Mouse (Mus musculus) liver, postnatal 0 days (tissue): ENCODE measurements around the gene Tradd. TPM values are rescaled to one million over a fixed set of nuclear protein-coding genes. Genes with fewer than 3 reads are reported as not detected.
A peak's percentile ranks its signal among the peaks of the same experiment; 100 is the strongest.

ENCODE experiments used
- ATAC-seq: fragments of 200-750 bp; cut with Nextera tagmentation; 2 replicates; pipeline ENCODE4 v1.8.0; 2017; ENCODE audit warnings: mild to moderate bottlenecking, moderate library complexity
- DNase-seq: peaks from one replicate; pipeline ENCODE4 v3.0.0-alpha.2; 2016
- H3K27ac ChIP-seq: fragments of 300-500 bp; sonication (generic); 2 replicates; pipeline ENCODE4 v1.5.1; 2014; ENCODE audit warnings: antibody characterized with exemption, moderate library complexity, mild to moderate bottlenecking, low read depth
- H3K27me3 ChIP-seq: fragments of 300-500 bp; sonication (generic); 2 replicates; pipeline ENCODE4 v1.6.1; 2014; ENCODE audit warnings: low read length, control low read depth, mixed read lengths; ENCODE audit not compliant: insufficient read depth
- H3K36me3 ChIP-seq: fragments of 300-500 bp; sonication (generic); replicated peaks from 2 replicates; pipeline ENCODE4 v1.6.1; 2014; ENCODE audit warnings: mild to moderate bottlenecking, control low read depth, low read length, moderate library complexity, mixed read lengths; ENCODE audit not compliant: insufficient read depth
- H3K4me1 ChIP-seq: fragments of 300-500 bp; sonication (generic); 2 replicates; pipeline ENCODE4 v1.6.1; 2014; ENCODE audit warnings: antibody characterized with exemption, mild to moderate bottlenecking, control low read depth; ENCODE audit not compliant: insufficient read depth
- H3K4me2 ChIP-seq: fragments of 300-500 bp; sonication (generic); 2 replicates; pipeline ENCODE4 v1.6.1; 2014; ENCODE audit warnings: low read depth, mild to moderate bottlenecking, low read length, moderate library complexity, mixed read lengths
- H3K4me3 ChIP-seq: fragments of 300-500 bp; sonication (generic); 2 replicates; pipeline ENCODE4 v1.5.1; 2014; ENCODE audit warnings: low read depth, low read length
- H3K9ac ChIP-seq: fragments of 300-500 bp; sonication (generic); replicated peaks from 2 replicates; pipeline ENCODE4 v1.6.1; 2014; ENCODE audit warnings: mild to moderate bottlenecking, moderate library complexity
- H3K9me3 ChIP-seq: fragments of 300-500 bp; sonication (generic); 2 replicates; pipeline ENCODE4 v1.6.1; 2016; ENCODE audit warnings: mild to moderate bottlenecking, control low read depth, low read length, mixed read lengths
- CTCF ChIP-seq: sonication (generic); IDR thresholded peaks from 2 replicates; pipeline ENCODE4 v1.5.1; 2016; ENCODE audit warnings: antibody characterized with exemption, low read depth
- EP300 ChIP-seq: IDR thresholded peaks from 2 replicates; pipeline ENCODE4 v1.6.1; 2016; ENCODE audit warnings: antibody characterized with exemption, low read depth, mild to moderate bottlenecking
- WGBS: fragments of 180-500 bp; shearing (Covaris S2); extraction: QIAGEN DNeasy Blood & Tissue Kit; methylation state at CpG from one replicate; pipeline ENCODE4 v1.1.7; 2014; ENCODE audit not compliant: insufficient replicate concordance; 5-methylcytosine and 5-hydroxymethylcytosine counted together
- polyA plus RNA-seq: library from polyadenylated mRNA; unstranded; fragments of >200 nt; fragmentation: Nextera tagmentation; extraction: Ambion mirVana; gene quantifications from 2 replicates; pipeline ENCODE4 v1.2.1, GENCODE M21; 2015

The Tradd gene
- polyA plus RNA-seq, 1 experiment from 2014 or later, result 14.3 TPM

DNA sequence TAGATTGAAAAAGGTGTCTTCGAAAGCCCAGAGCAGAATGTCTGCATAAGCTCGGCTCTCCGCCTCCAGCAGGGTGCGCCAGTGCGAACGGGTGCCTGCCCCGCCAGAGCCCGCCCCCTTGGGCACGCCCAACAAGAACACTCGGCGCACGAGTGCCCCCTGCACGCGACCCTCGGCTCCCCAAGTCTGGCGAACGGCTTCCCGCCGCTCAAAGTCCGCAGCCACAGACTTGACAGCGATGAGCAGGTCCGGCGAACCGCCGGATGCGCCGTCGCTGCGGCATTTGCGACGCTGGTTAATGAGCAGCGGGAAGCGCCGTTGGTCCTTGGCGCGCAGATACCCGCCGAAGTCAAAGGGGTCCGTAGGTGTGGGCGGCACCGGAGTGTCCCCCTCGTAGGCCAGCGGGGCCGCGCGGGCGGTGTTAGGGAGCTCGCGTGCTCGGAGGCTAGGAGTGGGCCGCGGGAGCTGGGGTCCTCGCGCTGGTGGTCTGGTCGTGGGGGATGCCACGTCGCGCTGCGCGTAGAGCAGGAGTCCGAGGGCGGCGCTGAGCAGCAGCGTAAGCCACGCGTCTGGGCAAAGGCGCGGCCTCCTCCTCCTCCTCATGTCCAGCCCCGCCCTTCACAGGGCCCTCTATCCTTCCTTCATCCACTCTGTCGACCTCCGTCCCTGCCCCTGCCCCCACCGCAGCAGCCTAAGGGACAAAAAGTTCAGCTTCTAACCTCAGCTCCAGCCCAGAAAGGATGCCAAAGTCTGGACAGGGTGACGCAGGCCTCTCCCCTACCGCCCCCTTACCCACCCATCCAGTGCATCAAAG, 10.1 kb downstream of the Tradd start:
- Histone ChIP-seq H3K27me3 (peaks cover 9% of the 10 kb centered on the region), H3K27ac (peak overlapping the region; percentile 16), H3K9ac (peak overlapping the region; percentile 59), H3K4me2 (peak overlapping the region; percentile 93), H3K36me3 (peaks cover 36% of the 10 kb centered on the region), H3K9me3 (no peaks in the 10 kb centered on the region), H3K4me1 (peaks cover 29% of the 10 kb centered on the region), H3K4me3 (peak overlapping the region; percentile 58)
- TF ChIP-seq CTCF, result peak; percentile 91
- TF ChIP-seq EP300, result no peak
- DNase-seq (peak; percentile 92), ATAC-seq (peak; percentile 87)
- under 1% methylated on average over 62 of the region's 74 CpGs for WGBS

GRCm38 (mm10) chr8:105253766-105254151, 10.7 kb downstream of the Tradd start:
- H3K27ac ChIP-seq, result no peak overlapping the region
- no peaks in the 10 kb centered on the region for H3K9me3 ChIP-seq
- 52% methylated on average over 20 of the region's 20 CpGs for WGBS

GRCm38 (mm10) chr8:105252680-105253537, 11.5 kb downstream of the Tradd start:
- 69% methylated on average over 10 of the region's 10 CpGs for WGBS
- Histone ChIP-seq H3K4me3 (no peak overlapping the region), H3K9me3 (no peaks in the 10 kb centered on the region), H3K36me3 (peaks cover 50% of the 10 kb centered on the region), H3K27ac (no peak overlapping the region), H3K4me2 (no peak overlapping the region), H3K4me1 (peaks cover 21% of the 10 kb centered on the region), H3K27me3 (no peaks in the 10 kb centered on the region), H3K9ac (no peak overlapping the region)
- ATAC-seq, result no peak
- no peak for TF ChIP-seq EP300
- no peak for TF ChIP-seq CTCF
- no peak for DNase-seq

More at GRCm38 (mm10) chr8:105253766-105254151, 10.7 kb downstream of the Tradd start:
- H3K4me3 ChIP-seq, result peak overlapping the region; percentile 58
- DNase-seq, result no peak
- H3K4me2 ChIP-seq, result peak overlapping the region; percentile 93
- H3K36me3 ChIP-seq, result peaks cover 42% of the 10 kb centered on the region
- H3K27me3 ChIP-seq, result peaks cover 3% of the 10 kb centered on the region; the same call in 1 of the 2 replicates
- TF ChIP-seq EP300 (no peak), CTCF (no peak)
- ATAC-seq, result no peak
- H3K9ac ChIP-seq, result 0 out of 2 replicates have a peak overlapping the region, but pooled peaks have one; percentile 59
- H3K4me1 ChIP-seq, result peaks cover 23% of the 10 kb centered on the region

GRCm38 (mm10) chr8:105251954-105252353, 12.5 kb downstream of the Tradd start:
- TF ChIP-seq CTCF (no peak), EP300 (no peak)
- DNase-seq (no peak), ATAC-seq (no peak)
- Histone ChIP-seq H3K36me3 (peaks cover 59% of the 10 kb centered on the region), H3K9me3 (no peaks in the 10 kb centered on the region), H3K4me2 (no peak overlapping the region), H3K27ac (no peak overlapping the region), H3K4me1 (peaks cover 21% of the 10 kb centered on the region), H3K4me3 (no peak overlapping the region), H3K27me3 (no peaks in the 10 kb centered on the region), H3K9ac (no peak overlapping the region)
- 93% methylated on average over 6 of the region's 6 CpGs for WGBS

- Histone ChIP-seq H3K4me1 (no peaks in the 10 kb centered on the region), H3K36me3 (peaks cover 60% of the 10 kb centered on the region), H3K9ac (no peak overlapping the region), H3K4me3 (no peak overlapping the region), H3K4me2 (no peak overlapping the region), H3K9me3 (no peaks in the 10 kb centered on the region), H3K27me3 (no peaks in the 10 kb centered on the region), H3K27ac (no peak overlapping the region)
- TF ChIP-seq CTCF (no peak), EP300 (no peak)
- ATAC-seq (no peak), DNase-seq (no peak)
- WGBS, result 94% methylated on average over 7 of the region's 7 CpGs
Observed at GRCm38 (mm10) chr8:105241016-105241415, 23.4 kb downstream of the Tradd start.

DNA sequence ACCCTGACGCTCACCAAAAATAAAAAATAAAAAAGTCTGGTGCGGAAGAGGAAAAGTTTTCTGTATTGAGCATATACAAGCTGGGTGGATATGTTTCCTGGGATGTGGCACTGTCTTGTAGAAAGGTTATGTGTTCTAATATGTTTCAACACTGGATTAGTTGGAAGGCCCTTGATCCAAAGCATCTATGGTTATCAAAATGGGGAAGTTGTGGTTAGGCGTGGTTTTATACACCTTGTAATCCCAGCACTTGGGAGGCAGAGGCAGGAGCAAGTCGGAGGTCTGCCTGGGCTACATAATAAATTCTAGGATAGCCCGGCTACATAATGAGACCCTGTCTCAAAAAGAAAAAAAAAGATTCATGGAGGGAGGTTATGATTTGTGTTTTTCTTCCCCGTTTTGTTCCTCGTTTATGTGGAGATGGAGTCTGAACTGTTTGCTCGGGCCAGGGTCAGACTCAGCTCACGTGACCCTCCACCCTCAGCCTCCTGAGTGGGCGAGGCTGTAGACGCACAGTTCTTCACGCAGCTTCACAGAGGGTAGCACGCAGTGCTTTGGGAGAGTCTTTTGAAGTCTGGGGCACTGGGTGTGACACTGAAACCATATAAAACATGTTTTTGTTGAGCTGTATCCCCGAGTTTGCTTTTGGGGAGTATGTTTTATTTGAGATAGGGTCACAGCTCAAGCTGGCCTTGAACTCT, 26.8 kb downstream of the Tradd start:
- no peak overlapping the region for H3K27ac ChIP-seq
- no peaks in the 10 kb centered on the region for H3K27me3 ChIP-seq
- no peaks in the 10 kb centered on the region for H3K9me3 ChIP-seq
- DNase-seq (no peak), ATAC-seq (no peak)
- H3K9ac ChIP-seq, result no peak overlapping the region
- H3K36me3 ChIP-seq, result peaks cover 66% of the 10 kb centered on the region
- TF ChIP-seq CTCF (no peak), EP300 (no peak)
- H3K4me1 ChIP-seq, result peaks cover 6% of the 10 kb centered on the region
- no peak overlapping the region for H3K4me3 ChIP-seq
- H3K4me2 ChIP-seq, result no peak overlapping the region
- WGBS, result 77% methylated on average over 14 of the region's 14 CpGs
